Mouse (Mus musculus) kidney, adult 2 months (tissue): Measurements from ENCODE around the gene Mertk.

Source experiments
- CTCF ChIP-seq: fragments of 200-500 bp; conservative IDR thresholded peaks from 2 replicates; pipeline ENCODE4 v1.5.1; 2011; ENCODE audit warnings: low read depth, mild to moderate bottlenecking, control low read depth, low read length, moderate library complexity, mixed read lengths; ENCODE audit not compliant: insufficient read depth, insufficient read length
- POLR2A ChIP-seq: fragments of 200-500 bp; IDR thresholded peaks from one replicate; pipeline ENCODE4 v1.6.1; 2011; ENCODE audit warnings: low read depth, low read length, control low read depth

- TF ChIP-seq POLR2A (no peak), CTCF (no peak)
These were observed 87.6 kb downstream of the Mertk start for GRCm38 (mm10) chr2:128786341-128786740.
